Mouse (Mus musculus) hindbrain, embryonic 12.5 days (tissue): Measurements from ENCODE around the gene Ttll5. TPM values are rescaled to one million over a fixed set of nuclear protein-coding genes. Genes with fewer than 3 reads are reported as not detected.

Experiments used
- ATAC-seq: fragments of 200-750 bp; cut with Nextera tagmentation; 2 replicates; pipeline ENCODE4 v1.8.0; 2017; ENCODE audit warnings: moderate TSS enrichment; ENCODE audit not compliant: low FRiP score
- H3K27ac ChIP-seq: fragments of 300-500 bp; sonication (generic); 2 replicates; pipeline ENCODE4 v1.5.1; 2016; ENCODE audit warnings: mild to moderate bottlenecking
- H3K27me3 ChIP-seq: fragments of 300-500 bp; sonication (generic); 2 replicates; pipeline ENCODE4 v1.6.1; 2016; ENCODE audit warnings: mild to moderate bottlenecking
- H3K36me3 ChIP-seq: fragments of 300-500 bp; sonication (generic); 2 replicates; pipeline ENCODE4 v1.6.1; 2016; ENCODE audit warnings: mild to moderate bottlenecking
- H3K4me1 ChIP-seq: fragments of 300-500 bp; sonication (generic); 2 replicates; pipeline ENCODE4 v1.6.1; 2016
- H3K4me2 ChIP-seq: fragments of 300-500 bp; sonication (generic); replicated peaks from 2 replicates; pipeline ENCODE4 v1.6.1; 2016; ENCODE audit warnings: mild to moderate bottlenecking
- H3K4me3 ChIP-seq: fragments of 300-500 bp; sonication (generic); 2 replicates; pipeline ENCODE4 v1.5.1; 2016; ENCODE audit warnings: mild to moderate bottlenecking
- H3K9ac ChIP-seq: fragments of 300-500 bp; sonication (generic); 2 replicates; pipeline ENCODE4 v1.6.1; 2016; ENCODE audit warnings: mild to moderate bottlenecking, moderate library complexity
- H3K9me3 ChIP-seq: fragments of 300-500 bp; sonication (generic); replicated peaks from 2 replicates; pipeline ENCODE4 v1.6.1; 2016; ENCODE audit warnings: mild to moderate bottlenecking
- WGBS: fragments of 180-500 bp; shearing (Covaris S2); methylation state at CpG from one replicate; pipeline ENCODE4 v1.1.7; 2016; 5-methylcytosine and 5-hydroxymethylcytosine counted together
- polyA plus RNA-seq: library from polyadenylated mRNA; unstranded; fragments of >200 nt; fragmentation: Nextera tagmentation; extraction: Ambion mirVana; gene quantifications from 2 replicates; pipeline ENCODE4 v1.2.1, GENCODE M21; 2016

Ttll5 gene
- polyA plus RNA-seq, 1 experiment from 2014 or later: 15.9 TPM

- H3K27me3 ChIP-seq: no peaks in the 10 kb centered on the region
- H3K36me3 ChIP-seq: no peaks in the 10 kb centered on the region
- no peak overlapping the region for H3K27ac ChIP-seq
- ATAC-seq: no peak
- H3K4me3 ChIP-seq: no peak overlapping the region
- H3K4me2 ChIP-seq: no peak overlapping the region
- no peaks in the 10 kb centered on the region for H3K4me1 ChIP-seq
- no peak overlapping the region for H3K9ac ChIP-seq
- H3K9me3 ChIP-seq: no peaks in the 10 kb centered on the region
- 95% methylated on average over 3 of the region's 3 CpGs for WGBS
These were observed 120.0 kb downstream of the Ttll5 start for GRCm38 (mm10) chr12:85944419-85944818.

- Histone ChIP-seq H3K9me3 (no peaks in the 10 kb centered on the region), H3K36me3 (no peaks in the 10 kb centered on the region), H3K4me2 (no peak overlapping the region), H3K9ac (no peak overlapping the region), H3K4me3 (no peak overlapping the region), H3K4me1 (no peaks in the 10 kb centered on the region), H3K27me3 (no peaks in the 10 kb centered on the region), H3K27ac (no peak overlapping the region)
- 93% methylated on average over 4 of the region's 4 CpGs for WGBS
- no peak for ATAC-seq
These were observed 122.7 kb downstream of the Ttll5 start for GRCm38 (mm10) chr12:85947161-85947560.

- Histone ChIP-seq H3K9me3 (no peaks in the 10 kb centered on the region), H3K27me3 (no peaks in the 10 kb centered on the region), H3K4me3 (no peak overlapping the region), H3K4me2 (no peak overlapping the region), H3K27ac (no peak overlapping the region), H3K4me1 (no peaks in the 10 kb centered on the region), H3K9ac (no peak overlapping the region), H3K36me3 (0 out of 2 replicates have a peak, but pooled peaks cover 6% of the 10 kb centered on the region)
- ATAC-seq: no peak
- WGBS: 85% methylated on average over 6 of the region's 6 CpGs
These were observed 125.2 kb downstream of the Ttll5 start for GRCm38 (mm10) chr12:85949667-85950066.

GRCm38 (mm10) chr12:85950371-85950770, 125.9 kb downstream of the Ttll5 start:
- Histone ChIP-seq H3K4me3 (no peak overlapping the region), H3K27me3 (no peaks in the 10 kb centered on the region), H3K9me3 (no peaks in the 10 kb centered on the region), H3K4me1 (no peaks in the 10 kb centered on the region), H3K36me3 (0 out of 2 replicates have a peak, but pooled peaks cover 6% of the 10 kb centered on the region), H3K9ac (no peak overlapping the region), H3K27ac (no peak overlapping the region), H3K4me2 (no peak overlapping the region)
- ATAC-seq: no peak
- WGBS: 91% methylated on average over 6 of the region's 6 CpGs

- no peaks in the 10 kb centered on the region for H3K27me3 ChIP-seq
- no peaks in the 10 kb centered on the region for H3K4me1 ChIP-seq
- no peak overlapping the region for H3K9ac ChIP-seq
- no peak overlapping the region for H3K27ac ChIP-seq
- H3K4me2 ChIP-seq: no peak overlapping the region
- 0 out of 2 replicates have a peak, but pooled peaks cover 6% of the 10 kb centered on the region for H3K36me3 ChIP-seq
- ATAC-seq: no peak
- no peak overlapping the region for H3K4me3 ChIP-seq
- WGBS: 86% methylated on average over 4 of the region's 4 CpGs
- H3K9me3 ChIP-seq: no peaks in the 10 kb centered on the region
These were observed 126.6 kb downstream of the Ttll5 start for GRCm38 (mm10) chr12:85951036-85951435.

- H3K27ac ChIP-seq: no peak overlapping the region
- H3K4me1 ChIP-seq: no peaks in the 10 kb centered on the region
- H3K4me2 ChIP-seq: no peak overlapping the region
- no peak overlapping the region for H3K4me3 ChIP-seq
- no peaks in the 10 kb centered on the region for H3K9me3 ChIP-seq
- H3K36me3 ChIP-seq: 0 out of 2 replicates have a peak, but pooled peaks cover 6% of the 10 kb centered on the region
- ATAC-seq: no peak
- H3K9ac ChIP-seq: no peak overlapping the region
- WGBS: 97% methylated on average over 1 of the region's 1 CpGs
- no peaks in the 10 kb centered on the region for H3K27me3 ChIP-seq
These were observed 127.4 kb downstream of the Ttll5 start for GRCm38 (mm10) chr12:85951822-85952221.

- WGBS: 95% methylated on average over 5 of the region's 5 CpGs
- H3K4me3 ChIP-seq: no peak overlapping the region
- H3K36me3 ChIP-seq: 0 out of 2 replicates have a peak, but pooled peaks cover 6% of the 10 kb centered on the region
- ATAC-seq: no peak
- H3K9me3 ChIP-seq: no peaks in the 10 kb centered on the region
- H3K9ac ChIP-seq: no peak overlapping the region
- no peak overlapping the region for H3K27ac ChIP-seq
- H3K4me1 ChIP-seq: no peaks in the 10 kb centered on the region
- no peaks in the 10 kb centered on the region for H3K27me3 ChIP-seq
- no peak overlapping the region for H3K4me2 ChIP-seq
These were observed 127.9 kb downstream of the Ttll5 start for GRCm38 (mm10) chr12:85952349-85952748.

- no peak for ATAC-seq
- 87% methylated on average over 3 of the region's 3 CpGs for WGBS
- no peaks in the 10 kb centered on the region for H3K4me1 ChIP-seq
- 0 out of 2 replicates have a peak, but pooled peaks cover 6% of the 10 kb centered on the region for H3K36me3 ChIP-seq
- H3K4me2 ChIP-seq: no peak overlapping the region
- H3K9ac ChIP-seq: no peak overlapping the region
- H3K27ac ChIP-seq: no peak overlapping the region
- no peaks in the 10 kb centered on the region for H3K9me3 ChIP-seq
- no peak overlapping the region for H3K4me3 ChIP-seq
- H3K27me3 ChIP-seq: no peaks in the 10 kb centered on the region
These were observed 129.7 kb downstream of the Ttll5 start for GRCm38 (mm10) chr12:85954167-85954566.

GRCm38 (mm10) chr12:85955062-85955461, 130.6 kb downstream of the Ttll5 start:
- H3K27me3 ChIP-seq: no peaks in the 10 kb centered on the region
- H3K27ac ChIP-seq: no peak overlapping the region
- 69% methylated on average over 8 of the region's 8 CpGs for WGBS
- H3K4me2 ChIP-seq: no peak overlapping the region
- 0 out of 2 replicates have a peak, but pooled peaks cover 6% of the 10 kb centered on the region for H3K36me3 ChIP-seq
- H3K4me3 ChIP-seq: no peak overlapping the region
- H3K9ac ChIP-seq: no peak overlapping the region
- 0 out of 2 replicates have a peak, but pooled peaks cover 1% of the 10 kb centered on the region for H3K4me1 ChIP-seq
- H3K9me3 ChIP-seq: no peaks in the 10 kb centered on the region
- ATAC-seq: no peak

GRCm38 (mm10) chr12:85955690-85956089, 131.2 kb downstream of the Ttll5 start:
- H3K4me1 ChIP-seq: peaks cover 6% of the 10 kb centered on the region; the same call in 1 of the 2 replicates
- 68% methylated on average over 3 of the region's 3 CpGs for WGBS
- 0 out of 2 replicates have a peak, but pooled peaks cover 6% of the 10 kb centered on the region for H3K36me3 ChIP-seq
- no peak overlapping the region for H3K9ac ChIP-seq
- no peak for ATAC-seq
- no peaks in the 10 kb centered on the region for H3K9me3 ChIP-seq
- no peak overlapping the region for H3K4me2 ChIP-seq
- H3K27me3 ChIP-seq: no peaks in the 10 kb centered on the region
- H3K4me3 ChIP-seq: no peak overlapping the region
- no peak overlapping the region for H3K27ac ChIP-seq

- ATAC-seq: no peak
- Histone ChIP-seq H3K9me3 (no peaks in the 10 kb centered on the region), H3K27ac (no peak overlapping the region), H3K4me1 (peaks cover 6% of the 10 kb centered on the region; the same call in 1 of the 2 replicates), H3K27me3 (no peaks in the 10 kb centered on the region), H3K9ac (no peak overlapping the region), H3K4me2 (no peak overlapping the region), H3K4me3 (no peak overlapping the region), H3K36me3 (0 out of 2 replicates have a peak, but pooled peaks cover 6% of the 10 kb centered on the region)
- 84% methylated on average over 6 of the region's 6 CpGs for WGBS
These were observed 131.8 kb downstream of the Ttll5 start for GRCm38 (mm10) chr12:85956251-85956650.

- Histone ChIP-seq H3K4me3 (no peak overlapping the region), H3K4me2 (no peak overlapping the region), H3K36me3 (0 out of 2 replicates have a peak, but pooled peaks cover 6% of the 10 kb centered on the region), H3K9me3 (no peaks in the 10 kb centered on the region), H3K27ac (no peak overlapping the region), H3K4me1 (peaks cover 6% of the 10 kb centered on the region; the same call in 1 of the 2 replicates), H3K27me3 (no peaks in the 10 kb centered on the region), H3K9ac (no peak overlapping the region)
- no peak for ATAC-seq
- 91% methylated on average over 2 of the region's 2 CpGs for WGBS
These were observed 134.0 kb downstream of the Ttll5 start for GRCm38 (mm10) chr12:85958460-85958859.

GRCm38 (mm10) chr12:85959822-85960501, 135.5 kb downstream of the Ttll5 start:
- peaks cover 8% of the 10 kb centered on the region; the same call in 1 of the 2 replicates for H3K4me1 ChIP-seq
- H3K9ac ChIP-seq: no peak overlapping the region
- no peaks in the 10 kb centered on the region for H3K27me3 ChIP-seq
- no peak overlapping the region for H3K4me2 ChIP-seq
- no peaks in the 10 kb centered on the region for H3K9me3 ChIP-seq
- H3K4me3 ChIP-seq: no peak overlapping the region
- ATAC-seq: no peak
- H3K36me3 ChIP-seq: 0 out of 2 replicates have a peak, but pooled peaks cover 4% of the 10 kb centered on the region
- H3K27ac ChIP-seq: no peak overlapping the region; the same call in 1 of the 2 replicates
- 69% methylated on average over 10 of the region's 10 CpGs for WGBS
